ENCODE assay signal across 7 mouse cellular contexts in the genomic region with DNA sequence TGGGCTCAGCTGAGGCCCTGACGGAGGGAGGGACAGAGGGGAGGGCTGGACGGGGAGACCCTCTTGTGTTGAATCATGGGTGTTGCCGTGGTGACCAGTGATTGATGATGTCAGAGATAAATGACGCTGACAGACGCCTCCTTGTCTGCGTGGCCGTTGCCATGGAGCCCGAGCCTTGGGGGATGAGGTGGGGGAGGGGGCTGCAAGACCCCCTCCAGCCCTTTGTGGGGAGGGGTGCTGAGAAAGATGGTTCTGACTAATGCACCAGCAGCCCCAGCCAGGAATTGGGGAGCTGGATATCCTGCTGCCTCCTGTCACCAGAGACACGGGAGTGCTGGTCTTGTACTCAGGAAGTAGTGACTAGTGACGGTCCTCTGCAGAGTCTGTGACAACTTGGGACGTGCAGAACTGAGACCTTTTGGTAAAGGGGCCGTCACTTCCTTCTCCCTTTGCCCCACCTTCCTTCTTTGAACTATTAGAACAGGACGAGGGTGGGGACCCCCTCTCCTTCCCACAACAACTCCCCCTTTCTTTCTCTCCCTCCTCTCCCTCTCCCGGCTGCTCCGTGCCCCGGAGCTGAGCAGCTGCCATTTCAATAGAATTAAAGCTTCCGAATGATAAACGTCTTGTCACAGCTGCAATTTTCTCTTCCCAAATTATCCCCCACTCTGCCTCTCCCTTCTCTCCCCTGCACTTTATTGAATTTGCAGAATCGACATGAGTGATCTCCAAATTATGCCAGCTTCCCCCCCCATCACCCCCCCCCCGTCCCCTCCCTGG. TPM values are rescaled to one million over a fixed set of nuclear protein-coding genes. Genes with fewer than 3 reads are reported as not detected.
A peak's percentile ranks its signal among the peaks of the same experiment; 100 is the strongest.
DNase-seq lines count a peak whose midpoint lies in the region; ATAC-seq and TF ChIP-seq lines count a peak whose summit lies in the region.

No protein-coding gene starts in this region.

- TF ChIP-seq CTCF in lung, embryonic 14.5 days (IDR thresholded peaks at IDR 0.05; ENCODE audit: low read depth), result no peak

- peak overlapping the region; percentile 46 for H3K4me2 ChIP-seq in lung, embryonic 14.5 days
- H3K4me2 ChIP-seq in embryonic facial prominence, embryonic 15.5 days (replicated peaks), result no peak overlapping the region; the same call in 1 of the 2 replicates
- H3K4me2 ChIP-seq in hindbrain, embryonic 11.5 days (replicated peaks; ENCODE audit: low read depth, low read length), result peak overlapping the region; percentile 98

- no peak overlapping the region for H3K4me3 ChIP-seq in lung, embryonic 14.5 days (ENCODE audit: low read depth, low read length)
- H3K4me3 ChIP-seq in embryonic facial prominence, embryonic 15.5 days (replicated peaks), result no peak overlapping the region
- H3K4me3 ChIP-seq in hindbrain, embryonic 11.5 days (ENCODE audit: low read depth, low read length), result peak overlapping the region; percentile 23
- peak overlapping the region; percentile 46 for H3K4me3 ChIP-seq in midbrain, embryonic 10.5 days

- H3K9me3 ChIP-seq in lung, embryonic 14.5 days (ENCODE audit: low read depth, low read length), result no peaks in the 10 kb centered on the region
- H3K9me3 ChIP-seq in embryonic facial prominence, embryonic 15.5 days (replicated peaks), result no peaks in the 10 kb centered on the region
- H3K9me3 ChIP-seq in hindbrain, embryonic 11.5 days (ENCODE audit: control insufficient read depth, low read length), result no peaks in the 10 kb centered on the region
- H3K9me3 ChIP-seq in midbrain, embryonic 10.5 days (replicated peaks), result no peaks in the 10 kb centered on the region

- H3K27me3 ChIP-seq in lung, embryonic 14.5 days (ENCODE audit: insufficient read depth, low read length), result no peaks in the 10 kb centered on the region
- no peaks in the 10 kb centered on the region for H3K27me3 ChIP-seq in embryonic facial prominence, embryonic 15.5 days
- no peaks in the 10 kb centered on the region for H3K27me3 ChIP-seq in hindbrain, embryonic 11.5 days (ENCODE audit: control insufficient read depth, insufficient read depth, low read length)
- peaks cover 39% of the 10 kb centered on the region for H3K27me3 ChIP-seq in midbrain, embryonic 10.5 days (ENCODE audit: low read depth, poor library complexity, severe bottlenecking)

- DNase-seq in lung, embryonic 14.5 days, result peak; percentile 75
- no peak for DNase-seq in lung, postnatal 14 days
- DNase-seq in hindbrain, embryonic 11.5 days (ENCODE audit: low spot score), result peak; percentile 93
- DNase-seq in midbrain, embryonic 10.5 days (ENCODE audit: low spot score), result peak; percentile 85
- no peak for DNase-seq in T-cell, adult 2 months (ENCODE audit: low spot score)
- DNase-seq in spleen, postnatal 14 days (ENCODE audit: low spot score in 2 of 2), result no peak

- H3K4me1 ChIP-seq in lung, embryonic 14.5 days (ENCODE audit: insufficient read depth), result peaks cover 63% of the 10 kb centered on the region
- H3K4me1 ChIP-seq in embryonic facial prominence, embryonic 15.5 days, result peaks cover 82% of the 10 kb centered on the region
- H3K4me1 ChIP-seq in hindbrain, embryonic 11.5 days (replicated peaks; ENCODE audit: control insufficient read depth, insufficient read depth, low read length), result peaks cover 65% of the 10 kb centered on the region
- H3K4me1 ChIP-seq in midbrain, embryonic 10.5 days, result peaks cover 80% of the 10 kb centered on the region

- H3K9ac ChIP-seq in lung, embryonic 14.5 days, result no peak overlapping the region
- no peak overlapping the region for H3K9ac ChIP-seq in embryonic facial prominence, embryonic 15.5 days
- peak overlapping the region; percentile 50 for H3K9ac ChIP-seq in hindbrain, embryonic 11.5 days (ENCODE audit: low read depth, low read length)

- H3K27ac ChIP-seq in lung, embryonic 14.5 days (ENCODE audit: low read depth), result peak overlapping the region; percentile 82
- peak overlapping the region; percentile 74 for H3K27ac ChIP-seq in embryonic facial prominence, embryonic 15.5 days (replicated peaks)
- H3K27ac ChIP-seq in hindbrain, embryonic 11.5 days (ENCODE audit: low read depth, low read length), result peak overlapping the region; percentile 99
- peak overlapping the region; percentile 85 for H3K27ac ChIP-seq in midbrain, embryonic 10.5 days (replicated peaks)

- ATAC-seq in lung, embryonic 14.5 days (ENCODE audit: insufficient read depth), result no peak
- no peak for ATAC-seq in embryonic facial prominence, embryonic 15.5 days (ENCODE audit: insufficient number of reproducible peaks, low FRiP score, low TSS enrichment, low read depth)
- peak; percentile 72 for ATAC-seq in hindbrain, embryonic 11.5 days (ENCODE audit: low FRiP score)

- peaks cover 79% of the 10 kb centered on the region for H3K36me3 ChIP-seq in lung, embryonic 14.5 days (ENCODE audit: insufficient read depth)
- H3K36me3 ChIP-seq in embryonic facial prominence, embryonic 15.5 days, result peaks cover 61% of the 10 kb centered on the region
- H3K36me3 ChIP-seq in hindbrain, embryonic 11.5 days (ENCODE audit: control insufficient read depth, insufficient read depth, low read length), result no peaks in the 10 kb centered on the region
- H3K36me3 ChIP-seq in midbrain, embryonic 10.5 days, result peaks cover 52% of the 10 kb centered on the region

- 10% methylated on average over 20 of the region's 20 CpGs for WGBS in lung, embryonic 14.5 days
- WGBS in embryonic facial prominence, embryonic 15.5 days, result 11% methylated on average over 20 of the region's 20 CpGs
- 8% methylated on average over 20 of the region's 20 CpGs for WGBS in hindbrain, embryonic 11.5 days
- WGBS in midbrain, embryonic 10.5 days, result 7% methylated on average over 20 of the region's 20 CpGs

RNA-seq across cellular contexts. Expression of a gene that starts 13.9 kb away (rescaled TPM):
- 0.31 TPM in 1 of 2 replicates, not detected in the other for polyA plus RNA-seq in lung, embryonic 14.5 days (2014; fragmentation: Nextera tagmentation; extraction: Ambion mirVana)
- polyA plus RNA-seq in embryonic facial prominence, embryonic 15.5 days (2015; fragmentation: Nextera tagmentation; extraction: Ambion mirVana), result 0.96 and 1.1 TPM in 2 replicates
- polyA plus RNA-seq in hindbrain, embryonic 11.5 days (2014; fragmentation: Nextera tagmentation; extraction: Ambion mirVana), result 0.28 and 0.74 TPM in 2 replicates
- 0.16 TPM in 1 of 2 replicates, not detected in the other for polyA plus RNA-seq in midbrain, embryonic 10.5 days (2016; fragmentation: Nextera tagmentation; extraction: Ambion mirVana)

RNA-seq across cellular contexts. Expression of a gene that starts 41.3 kb away (rescaled TPM):
- polyA plus RNA-seq in lung, embryonic 14.5 days (2014; fragmentation: Nextera tagmentation; extraction: Ambion mirVana), result 43.2 and 45.3 TPM in 2 replicates
- 50.0 and 53.5 TPM in 2 replicates for polyA plus RNA-seq in embryonic facial prominence, embryonic 15.5 days (2015; fragmentation: Nextera tagmentation; extraction: Ambion mirVana)
- 48.3 and 51.2 TPM in 2 replicates for polyA plus RNA-seq in hindbrain, embryonic 11.5 days (2014; fragmentation: Nextera tagmentation; extraction: Ambion mirVana)
- 15.5 and 16.1 TPM in 2 replicates for polyA plus RNA-seq in midbrain, embryonic 10.5 days (2016; fragmentation: Nextera tagmentation; extraction: Ambion mirVana)

RNA-seq across cellular contexts. Expression of a gene that starts 55.1 kb away (rescaled TPM):
- polyA plus RNA-seq in lung, embryonic 14.5 days (2014; fragmentation: Nextera tagmentation; extraction: Ambion mirVana), result 349 and 364 TPM in 2 replicates
- polyA plus RNA-seq in embryonic facial prominence, embryonic 15.5 days (2015; fragmentation: Nextera tagmentation; extraction: Ambion mirVana), result 162 and 168 TPM in 2 replicates
- polyA plus RNA-seq in hindbrain, embryonic 11.5 days (2014; fragmentation: Nextera tagmentation; extraction: Ambion mirVana), result 332 and 333 TPM in 2 replicates
- polyA plus RNA-seq in midbrain, embryonic 10.5 days (2016; fragmentation: Nextera tagmentation; extraction: Ambion mirVana), result 357 and 364 TPM in 2 replicates

Comparison
In these comparisons a context has a peak if more than half of its experiments do, and no peak if none do; other contexts are left out.
1. DNase-seq: peak in lung, embryonic 14.5 days (single experiment), hindbrain, embryonic 11.5 days (single experiment) and midbrain, embryonic 10.5 days (single experiment); none in lung, postnatal 14 days (single experiment), T-cell, adult 2 months (single experiment) and spleen, postnatal 14 days (0 of 2).
2. H3K4me3 ChIP-seq: peak in hindbrain, embryonic 11.5 days (single experiment) and midbrain, embryonic 10.5 days (single experiment); none in lung, embryonic 14.5 days (single experiment) and embryonic facial prominence, embryonic 15.5 days (single experiment).
3. Peak in every context shown above with its lines, with median percentiles within 50 percentile points of each other: H3K27ac ChIP-seq.